Mouse (Mus musculus): Measurements from ENCODE around the gene Zfp872.

GRCm38 (mm10) chr9:22162305-22162704 lies 25.6 kb upstream of the Zfp872 start:
- TF ChIP-seq POLR2A (IDR thresholded peaks at IDR 0.05; ENCODE audit: borderline replicate concordance, control insufficient read depth, low read depth, low read length) (no peak), CTCF (IDR thresholded peaks at IDR 0.05; ENCODE audit: control insufficient read depth, insufficient read depth, low read length) (no peak)
